Mouse (Mus musculus) left cerebral cortex, adult 8-10 months (tissue): ENCODE results near the gene Ppwd1. TPM values are rescaled to one million over a fixed set of nuclear protein-coding genes. Genes with fewer than 3 reads are reported as not detected.
A peak's percentile ranks its signal among the peaks of the same experiment; 100 is the strongest.
"Not testable (repeated sequence)": the region's sequence is repeated elsewhere in the genome, so short reads cannot be mapped to it uniquely, and the experiment has no call there.

ENCODE experiments used
- DNase-seq, 2 experiments: peaks; one replicate each; pipeline ENCODE4 v3.0.0; 2022; ENCODE audit warnings: low spot score in 2 of 2
- total RNA-seq, 4 experiments: library from RNA; stranded (reverse); gene quantifications; 2 replicates each; pipeline ENCODE4 v1.2.4; 2022

Ppwd1 gene
- total RNA-seq = 10 to 100 TPM; 10.8 to 11.6 (median 11.4) TPM

- peak; percentile 92 to 95 for DNase-seq
Observed at GRCm38 (mm10) chr13:104228384-104229066, at the start of gene Ppwd1, which contains the start of gene Cenpk. Gene Ppwd1, minus strand, starts transcription at chr13:104228843. Gene Cenpk, plus strand, starts transcription at chr13:104228611.

- no peak for DNase-seq
Observed at GRCm38 (mm10) chr13:104258997-104259396, 30.4 kb upstream of the Ppwd1 start.

DNA sequence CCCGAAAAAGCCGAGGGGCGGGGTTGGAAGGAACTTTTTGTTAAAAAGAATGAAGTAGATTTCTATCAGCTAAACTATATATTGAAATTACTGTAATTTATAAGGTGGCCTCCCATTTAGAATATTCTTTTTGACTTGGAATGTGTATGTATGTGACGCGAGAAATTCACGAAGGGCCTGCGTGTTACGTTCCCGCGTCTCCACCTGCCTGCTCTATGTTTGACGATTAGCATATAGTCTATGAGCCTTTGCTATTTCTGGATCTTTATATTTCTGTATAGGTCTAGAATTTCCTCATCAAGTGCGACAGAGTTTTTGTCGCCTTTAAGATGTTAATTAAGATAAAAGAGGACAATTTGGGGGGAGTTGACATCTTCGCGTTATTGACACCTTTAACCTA lies 538 bp upstream of the Ppwd1 start:
- DNase-seq = no peak

GRCm38 (mm10) chr13:104227478-104227877 lies 1.2 kb downstream of the Ppwd1 start:
- DNase-seq = no peak

GRCm38 (mm10) chr13:104204313-104204712 lies 24.3 kb downstream of the Ppwd1 start:
- DNase-seq = no peak

DNA sequence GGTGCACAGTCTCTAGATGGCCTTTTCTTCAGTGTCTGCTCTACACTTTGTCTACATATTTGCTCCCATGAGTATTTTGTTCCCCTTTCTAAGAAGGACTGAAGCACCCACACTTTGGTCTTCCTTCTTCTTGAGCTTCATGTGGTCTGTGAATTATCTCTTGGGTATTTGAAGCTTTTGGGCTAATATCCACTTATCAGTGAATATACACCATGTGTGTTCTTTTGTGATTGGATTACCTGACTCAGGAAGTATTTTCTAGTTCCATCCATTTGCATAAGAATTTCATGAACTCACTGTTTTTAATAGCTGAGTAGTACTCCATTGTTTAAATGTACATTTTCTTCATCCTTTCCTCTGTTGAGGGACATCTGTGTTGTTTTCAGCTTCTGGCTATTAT lies 32.8 kb downstream of the Ppwd1 start:
- DNase-seq = not testable (repeated sequence)

DNA sequence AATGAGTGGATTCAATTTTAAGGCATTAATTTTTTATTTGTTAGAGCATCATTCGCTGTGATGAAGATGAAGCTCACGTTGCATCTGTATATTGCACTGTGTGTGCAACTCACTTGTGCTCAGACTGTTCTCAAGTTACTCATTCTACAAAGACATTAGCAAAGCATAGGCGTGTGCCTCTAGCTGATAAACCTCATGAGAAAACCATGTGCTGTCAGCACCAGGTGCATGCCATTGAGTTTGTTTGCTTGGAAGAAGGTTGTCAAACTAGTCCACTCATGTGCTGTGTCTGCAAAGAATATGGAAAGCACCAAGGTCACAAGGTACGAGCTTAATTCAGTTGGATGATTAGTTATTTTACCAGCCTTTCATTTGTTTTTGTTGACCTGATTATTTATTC lies 41.3 kb downstream of the Ppwd1 start:
- no peak for DNase-seq

GRCm38 (mm10) chr13:104179176-104179888 lies 49.3 kb downstream of the Ppwd1 start:
- no peak for DNase-seq

DNA sequence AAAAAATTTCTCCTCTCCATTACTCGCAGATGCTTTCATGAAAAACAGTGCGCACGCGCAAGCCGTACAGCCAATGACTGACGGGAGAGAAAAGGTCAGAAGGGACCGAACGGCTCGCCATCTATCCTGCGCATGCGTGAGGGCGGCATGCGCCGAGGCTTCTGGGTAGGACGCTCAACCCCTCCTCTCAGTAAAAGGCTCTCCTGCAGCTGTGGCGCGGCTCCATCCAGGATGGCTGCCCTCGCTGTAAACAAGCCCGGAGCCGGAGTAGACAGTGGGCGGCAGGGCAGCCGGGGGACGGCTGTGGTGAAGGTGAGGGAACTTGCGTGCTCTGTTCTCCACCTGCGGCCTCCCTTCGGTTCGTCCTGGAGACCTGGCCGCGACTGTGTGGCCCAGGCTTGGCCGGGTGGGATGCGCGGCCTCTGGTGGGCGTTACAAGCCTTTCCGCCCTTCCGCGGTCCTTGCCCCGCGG lies 50.0 kb downstream of the Ppwd1 start, which contains the start of gene Trim23:
TSS of gene Trim23 (plus strand) at position 148 of the 472 bp plus-strand sequence.
- peak; percentile 92 to 98 for DNase-seq

DNA sequence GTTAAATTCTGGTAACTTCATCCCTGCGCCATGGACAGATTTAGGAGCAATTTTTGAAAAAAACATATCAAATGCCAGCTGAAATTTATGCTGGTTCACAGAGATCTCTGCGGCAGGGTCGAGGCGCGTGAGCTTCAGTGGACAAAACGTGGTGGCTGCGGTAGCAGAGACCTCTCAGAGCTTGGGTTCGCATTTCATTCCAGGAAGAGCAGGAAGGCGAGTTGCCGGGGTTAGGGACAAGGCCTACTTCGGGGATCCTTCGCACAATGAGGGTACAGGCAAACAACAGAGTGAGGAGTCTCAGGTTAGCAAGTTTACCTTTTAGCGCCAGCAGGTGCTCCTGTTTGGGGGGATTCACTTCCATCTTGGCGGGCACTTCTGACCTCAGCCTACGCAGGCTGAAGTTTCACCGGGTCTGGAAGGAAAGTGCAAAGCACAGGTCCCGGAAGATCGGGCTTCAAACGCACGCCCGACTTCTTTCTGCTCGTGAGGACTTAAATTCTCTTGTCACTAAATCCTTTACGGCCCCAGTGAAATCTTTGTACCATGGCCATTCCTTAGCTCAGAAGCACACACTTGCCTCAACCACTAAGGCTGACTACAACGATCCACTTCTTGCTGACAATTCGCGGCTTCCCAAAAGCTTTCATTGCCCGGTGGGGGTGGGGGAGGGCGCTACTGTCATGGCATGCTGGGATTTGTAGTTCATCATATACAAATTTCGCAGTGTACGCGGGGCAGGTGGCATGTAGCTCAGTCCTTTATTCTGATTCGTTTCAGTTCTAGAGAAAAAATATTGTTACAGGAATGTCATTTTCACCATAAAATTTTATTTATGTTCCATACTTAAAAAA lies 50.6 kb downstream of the Ppwd1 start, which contains the start of gene Trappc13:
TSS of gene Trappc13 (minus strand) at position 674 of the 854 bp plus-strand sequence.
- DNase-seq = no peak

DNA sequence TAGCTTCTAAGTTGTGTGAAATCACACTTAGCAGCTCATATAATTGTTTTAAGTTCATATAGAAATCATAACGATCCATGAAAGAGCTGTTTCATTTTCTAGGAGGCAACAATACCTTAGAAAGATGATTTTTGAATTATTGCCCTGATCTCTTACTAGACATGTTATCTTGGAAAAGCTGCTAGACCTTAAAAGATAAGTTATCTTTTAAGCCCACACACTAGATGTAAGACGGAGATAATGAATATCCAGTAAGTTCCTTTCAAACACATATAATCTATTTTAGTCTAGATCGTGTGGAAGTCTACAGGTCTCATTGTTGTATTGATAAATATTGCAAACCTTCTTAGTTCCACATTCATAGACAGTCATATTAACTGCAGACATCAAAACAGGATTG lies 51.8 kb downstream of the Ppwd1 start:
- DNase-seq = no peak

- DNase-seq = no peak
Observed at GRCm38 (mm10) chr13:104172498-104172897, 56.1 kb downstream of the Ppwd1 start.

GRCm38 (mm10) chr13:104171711-104172110 lies 56.9 kb downstream of the Ppwd1 start:
- no peak for DNase-seq

- no peak for DNase-seq
Observed at GRCm38 (mm10) chr13:104155686-104156085, 73.0 kb downstream of the Ppwd1 start.

Other genes starting within 250 kb of the Ppwd1 start
- 10 to 100 TPM; 27.7 to 31.6 (median 29.7) TPM for gene Nln, start 119.2 kb downstream of the Ppwd1 start, total RNA-seq
- gene Sgtb, start 119.1 kb downstream of the Ppwd1 start, total RNA-seq = 100 to 1,000 TPM; 132 to 160 (median 140) TPM
- 10 to 100 TPM; 48.5 to 55.8 (median 52.1) TPM for gene Trappc13, start 50.4 kb downstream of the Ppwd1 start, total RNA-seq
- 10 to 100 TPM; 55.3 to 65.0 (median 60.9) TPM for gene Trim23, start 50.0 kb downstream of the Ppwd1 start, total RNA-seq
- gene Cenpk, start 232 bp downstream of the Ppwd1 start, total RNA-seq = 1 to 10 TPM in 2 of 4 experiments, under 1 TPM in 2; 0.81 to 2.5 (median 1.2) TPM
- gene Adamts6, start 59.0 kb upstream of the Ppwd1 start, total RNA-seq = 1 to 10 TPM; 4.7 to 6.2 (median 5.8) TPM